Mouse (Mus musculus) lung, embryonic 15.5 days (tissue): ENCODE results near the gene Sik2. TPM values are rescaled to one million over a fixed set of nuclear protein-coding genes. Genes with fewer than 3 reads are reported as not detected.

Source experiments
- ATAC-seq: fragments of 200-750 bp; cut with Nextera tagmentation; 2 replicates; pipeline ENCODE4 v1.8.0; 2017; ENCODE audit warnings: moderate number of reproducible peaks, borderline replicate concordance; ENCODE audit not compliant: low FRiP score, low TSS enrichment; ENCODE audit errors: extremely low read depth
- H3K27ac ChIP-seq: fragments of 300-500 bp; sonication (generic); 2 replicates; pipeline ENCODE4 v1.5.1; 2015; ENCODE audit warnings: moderate library complexity, mild to moderate bottlenecking, inconsistent platforms
- H3K27me3 ChIP-seq: fragments of 300-500 bp; sonication (generic); 2 replicates; pipeline ENCODE4 v1.6.1; 2015; ENCODE audit warnings: inconsistent platforms
- H3K36me3 ChIP-seq: fragments of 300-500 bp; sonication (generic); 2 replicates; pipeline ENCODE4 v1.6.1; 2015; ENCODE audit warnings: inconsistent platforms
- H3K4me1 ChIP-seq: fragments of 300-500 bp; sonication (generic); 2 replicates; pipeline ENCODE4 v1.6.1; 2015; ENCODE audit warnings: inconsistent platforms
- H3K4me2 ChIP-seq: fragments of 300-500 bp; sonication (generic); 2 replicates; pipeline ENCODE4 v1.6.1; 2015; ENCODE audit warnings: inconsistent platforms, mild to moderate bottlenecking, moderate library complexity
- H3K4me3 ChIP-seq: fragments of 300-500 bp; sonication (generic); 2 replicates; pipeline ENCODE4 v1.5.1; 2015; ENCODE audit warnings: mild to moderate bottlenecking, inconsistent platforms
- H3K9ac ChIP-seq: fragments of 300-500 bp; sonication (generic); 2 replicates; pipeline ENCODE4 v1.6.1; 2015; ENCODE audit warnings: inconsistent platforms
- H3K9me3 ChIP-seq: fragments of 300-500 bp; sonication (generic); 2 replicates; pipeline ENCODE4 v1.6.1; 2016; ENCODE audit warnings: inconsistent platforms
- WGBS: fragments of 180-500 bp; shearing (Covaris S2); methylation state at CpG from one replicate; pipeline ENCODE4 v1.1.7; 2015; 5-methylcytosine and 5-hydroxymethylcytosine counted together
- polyA plus RNA-seq: library from polyadenylated mRNA; unstranded; fragments of >200 nt; fragmentation: Nextera tagmentation; extraction: Ambion mirVana; gene quantifications from 2 replicates; pipeline ENCODE4 v1.2.1, GENCODE M21; 2015

Sik2 gene
- polyA plus RNA-seq, 1 experiment from 2014 or later = 14.5 TPM

- H3K27ac ChIP-seq = no peak overlapping the region
- 79% methylated on average over 7 of the region's 7 CpGs for WGBS
- H3K4me3 ChIP-seq = no peak overlapping the region
- peaks cover 6% of the 10 kb centered on the region; the same call in 1 of the 2 replicates for H3K4me1 ChIP-seq
- no peaks in the 10 kb centered on the region for H3K9me3 ChIP-seq
- H3K36me3 ChIP-seq = no peaks in the 10 kb centered on the region
- no peak overlapping the region for H3K9ac ChIP-seq
- H3K27me3 ChIP-seq = no peaks in the 10 kb centered on the region
- ATAC-seq = no peak
- no peak overlapping the region for H3K4me2 ChIP-seq
These were observed 34.2 kb downstream of the Sik2 start for GRCm38 (mm10) chr9:50974631-50975030.

- Histone ChIP-seq H3K9ac (no peak overlapping the region), H3K9me3 (no peaks in the 10 kb centered on the region), H3K4me3 (no peak overlapping the region), H3K4me2 (no peak overlapping the region), H3K27me3 (peaks cover 3% of the 10 kb centered on the region; the same call in 1 of the 2 replicates), H3K36me3 (no peaks in the 10 kb centered on the region), H3K27ac (no peak overlapping the region), H3K4me1 (peaks cover 11% of the 10 kb centered on the region; the same call in 1 of the 2 replicates)
- 66% methylated on average over 4 of the region's 4 CpGs for WGBS
- no peak for ATAC-seq
These were observed 38.5 kb downstream of the Sik2 start for GRCm38 (mm10) chr9:50970413-50970812.

GRCm38 (mm10) chr9:50969266-50969665, 39.6 kb downstream of the Sik2 start:
- WGBS = 90% methylated on average over 3 of the region's 3 CpGs
- Histone ChIP-seq H3K4me3 (no peak overlapping the region), H3K9me3 (no peaks in the 10 kb centered on the region), H3K27ac (no peak overlapping the region), H3K4me1 (peaks cover 12% of the 10 kb centered on the region; the same call in 1 of the 2 replicates), H3K36me3 (no peaks in the 10 kb centered on the region), H3K4me2 (no peak overlapping the region), H3K9ac (no peak overlapping the region), H3K27me3 (peaks cover 3% of the 10 kb centered on the region; the same call in 1 of the 2 replicates)
- ATAC-seq = no peak

GRCm38 (mm10) chr9:50966277-50966676, 42.6 kb downstream of the Sik2 start:
- H3K9ac ChIP-seq = no peak overlapping the region
- no peaks in the 10 kb centered on the region for H3K9me3 ChIP-seq
- 69% methylated on average over 2 of the region's 2 CpGs for WGBS

GRCm38 (mm10) chr9:50965392-50965791, 43.5 kb downstream of the Sik2 start:
- Histone ChIP-seq H3K36me3 (no peaks in the 10 kb centered on the region), H3K4me3 (no peak overlapping the region), H3K9ac (no peak overlapping the region), H3K27me3 (peaks cover 3% of the 10 kb centered on the region; the same call in 1 of the 2 replicates), H3K27ac (no peak overlapping the region), H3K4me2 (no peak overlapping the region), H3K4me1 (peaks cover 8% of the 10 kb centered on the region; the same call in 1 of the 2 replicates), H3K9me3 (no peaks in the 10 kb centered on the region)
- ATAC-seq = no peak

More at GRCm38 (mm10) chr9:50966277-50966676, 42.6 kb downstream of the Sik2 start:
- no peak overlapping the region for H3K4me2 ChIP-seq
- peaks cover 12% of the 10 kb centered on the region; the same call in 1 of the 2 replicates for H3K4me1 ChIP-seq
- peaks cover 3% of the 10 kb centered on the region; the same call in 1 of the 2 replicates for H3K27me3 ChIP-seq
- no peaks in the 10 kb centered on the region for H3K36me3 ChIP-seq
- H3K27ac ChIP-seq = no peak overlapping the region
- no peak for ATAC-seq
- no peak overlapping the region for H3K4me3 ChIP-seq

- no peak overlapping the region for H3K27ac ChIP-seq
- WGBS = 59% methylated on average over 2 of the region's 2 CpGs
These were observed 44.0 kb downstream of the Sik2 start for GRCm38 (mm10) chr9:50964911-50965310.

GRCm38 (mm10) chr9:50957956-50958489, 50.9 kb downstream of the Sik2 start:
- Histone ChIP-seq H3K36me3 (no peaks in the 10 kb centered on the region), H3K4me2 (no peak overlapping the region), H3K4me3 (no peak overlapping the region), H3K9ac (no peak overlapping the region), H3K9me3 (no peaks in the 10 kb centered on the region), H3K27me3 (no peaks in the 10 kb centered on the region), H3K27ac (no peak overlapping the region), H3K4me1 (no peaks in the 10 kb centered on the region)
- no peak for ATAC-seq
- 47% methylated on average over 6 of the region's 6 CpGs for WGBS

More at GRCm38 (mm10) chr9:50964911-50965310, 44.0 kb downstream of the Sik2 start:
- peaks cover 3% of the 10 kb centered on the region; the same call in 1 of the 2 replicates for H3K27me3 ChIP-seq
- no peaks in the 10 kb centered on the region for H3K36me3 ChIP-seq
- H3K4me3 ChIP-seq = no peak overlapping the region
- H3K4me2 ChIP-seq = no peak overlapping the region
- no peaks in the 10 kb centered on the region for H3K9me3 ChIP-seq
- peaks cover 6% of the 10 kb centered on the region; the same call in 1 of the 2 replicates for H3K4me1 ChIP-seq
- H3K9ac ChIP-seq = no peak overlapping the region
- ATAC-seq = no peak

GRCm38 (mm10) chr9:50955176-50955575, 53.7 kb downstream of the Sik2 start:
- Histone ChIP-seq H3K4me2 (no peak overlapping the region), H3K9ac (no peak overlapping the region), H3K27ac (no peak overlapping the region), H3K4me3 (no peak overlapping the region), H3K4me1 (no peaks in the 10 kb centered on the region), H3K27me3 (no peaks in the 10 kb centered on the region), H3K9me3 (no peaks in the 10 kb centered on the region), H3K36me3 (no peaks in the 10 kb centered on the region)
- WGBS = 94% methylated on average over 3 of the region's 3 CpGs
- ATAC-seq = no peak

GRCm38 (mm10) chr9:50948097-50948823, 60.6 kb downstream of the Sik2 start:
- ATAC-seq = no peak
- no peak overlapping the region for H3K4me3 ChIP-seq
- no peaks in the 10 kb centered on the region for H3K4me1 ChIP-seq
- no peaks in the 10 kb centered on the region for H3K9me3 ChIP-seq
- no peak overlapping the region for H3K4me2 ChIP-seq
- no peaks in the 10 kb centered on the region for H3K27me3 ChIP-seq
- no peaks in the 10 kb centered on the region for H3K36me3 ChIP-seq
- WGBS = 90% methylated on average over 7 of the region's 7 CpGs
- no peak overlapping the region for H3K27ac ChIP-seq
- no peak overlapping the region for H3K9ac ChIP-seq

GRCm38 (mm10) chr9:50946338-50946737, 62.5 kb downstream of the Sik2 start:
- WGBS = 31% methylated on average over 1 of the region's 1 CpGs
- Histone ChIP-seq H3K27ac (no peak overlapping the region), H3K9ac (no peak overlapping the region), H3K4me2 (no peak overlapping the region), H3K27me3 (no peaks in the 10 kb centered on the region), H3K9me3 (no peaks in the 10 kb centered on the region), H3K4me1 (no peaks in the 10 kb centered on the region), H3K4me3 (no peak overlapping the region), H3K36me3 (no peaks in the 10 kb centered on the region)
- no peak for ATAC-seq

- 86% methylated on average over 1 of the region's 1 CpGs for WGBS
- ATAC-seq = no peak
- no peaks in the 10 kb centered on the region for H3K36me3 ChIP-seq
- no peak overlapping the region for H3K4me2 ChIP-seq
- H3K9ac ChIP-seq = no peak overlapping the region
- no peak overlapping the region for H3K4me3 ChIP-seq
- no peaks in the 10 kb centered on the region for H3K27me3 ChIP-seq
- no peaks in the 10 kb centered on the region for H3K9me3 ChIP-seq
- no peak overlapping the region for H3K27ac ChIP-seq
- no peaks in the 10 kb centered on the region for H3K4me1 ChIP-seq
These were observed 64.0 kb downstream of the Sik2 start for GRCm38 (mm10) chr9:50944826-50945225.

- 93% methylated on average over 2 of the region's 2 CpGs for WGBS
- Histone ChIP-seq H3K9me3 (no peaks in the 10 kb centered on the region), H3K27ac (no peak overlapping the region), H3K4me1 (no peaks in the 10 kb centered on the region), H3K9ac (no peak overlapping the region), H3K36me3 (no peaks in the 10 kb centered on the region), H3K4me2 (no peak overlapping the region), H3K4me3 (no peak overlapping the region), H3K27me3 (no peaks in the 10 kb centered on the region)
- ATAC-seq = no peak
These were observed 66.2 kb downstream of the Sik2 start for GRCm38 (mm10) chr9:50942711-50943110.
